Mouse (Mus musculus): ENCODE measurements around the gene Olfr1107. TPM values are rescaled to one million over a fixed set of nuclear protein-coding genes. Genes with fewer than 3 reads are reported as not detected.

Gene Olfr1107
- not detected for polyA plus RNA-seq (2014; fragmentation: Illumina TruSeq; extraction: RNeasy Lipid Tissue Mini Kit (QIAGEN cat#74804); ENCODE audit: low read depth, low replicate concordance)

GRCm38 (mm10) chr2:87075717-87076116 is at the start of gene Olfr1107:
Olfr1107 (minus strand) TSS chr2:87075817.

DNA sequence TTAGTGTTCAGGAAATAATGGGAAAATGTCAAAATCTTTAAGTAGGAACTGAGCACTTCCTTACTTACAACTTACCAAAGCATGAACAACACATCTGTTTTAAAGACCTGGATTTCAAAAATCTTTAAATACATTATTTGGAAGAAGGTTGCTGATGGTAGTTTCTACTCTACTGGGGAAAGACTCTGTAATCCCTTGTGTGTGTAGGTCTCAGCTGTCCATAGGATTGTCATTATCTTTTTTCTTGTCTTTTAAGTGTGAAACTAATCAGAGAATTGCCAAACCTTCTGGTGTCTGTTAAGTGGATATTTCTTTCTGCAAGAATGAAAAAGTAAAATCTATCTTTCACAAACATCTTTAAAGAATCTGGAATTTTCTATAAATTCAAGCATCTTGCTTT is 38.9 kb upstream of the Olfr1107 start, which contains the start of gene Olfr259:
TSS of gene Olfr259 (minus strand) at position 101 of the 400 bp plus-strand sequence.

DNA sequence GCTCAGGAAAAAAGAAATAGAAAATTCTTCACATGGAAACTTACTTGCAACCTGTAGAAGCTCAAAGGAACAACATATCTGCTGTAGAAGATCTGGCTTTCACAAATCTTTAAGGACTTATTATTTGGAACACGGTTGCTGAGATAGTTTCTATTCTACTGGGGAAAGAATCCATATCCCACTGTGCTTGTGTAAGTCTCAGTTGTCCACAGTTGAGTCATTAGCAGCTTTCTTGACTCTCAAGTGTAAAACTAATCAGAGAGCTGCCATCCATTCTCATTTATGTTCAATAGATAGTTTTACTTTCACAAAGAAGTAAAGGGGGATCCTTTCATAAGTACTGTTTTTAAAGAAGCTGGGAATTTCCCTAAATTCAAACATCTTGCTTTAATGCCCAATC is 20.3 kb upstream of the Olfr1107 start, which contains the start of gene Olfr1109:
TSS of gene Olfr1109 (minus strand) at position 101 of the 400 bp plus-strand sequence.

DNA sequence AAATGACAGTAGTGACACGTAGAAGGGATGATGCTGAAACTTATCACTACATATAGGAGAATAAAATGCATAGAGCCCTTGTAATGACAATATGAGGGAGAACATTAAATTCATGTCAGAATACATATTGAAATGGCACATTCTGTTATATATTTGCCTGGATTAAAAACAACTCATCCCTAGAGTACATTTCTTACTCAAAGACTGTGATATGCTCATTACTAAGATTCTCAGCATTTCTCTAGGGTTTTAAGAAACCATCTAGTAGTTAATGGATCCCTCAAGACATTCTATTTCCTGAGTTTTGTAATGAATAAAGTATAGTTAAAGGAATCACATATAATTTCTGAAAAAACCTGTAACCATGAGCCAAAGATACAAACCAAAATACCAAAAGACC is 23.4 kb downstream of the Olfr1107 start, which contains the start of gene Olfr1106:
TSS of gene Olfr1106 (minus strand) at position 101 of the 400 bp plus-strand sequence.

GRCm38 (mm10) chr2:87036431-87036830 is 39.2 kb downstream of the Olfr1107 start, which contains the start of gene Olfr1105:
Olfr1105 (minus strand) TSS chr2:87036531.

GRCm38 (mm10) chr2:87026980-87027379 is 48.6 kb downstream of the Olfr1107 start, which contains the start of gene Olfr1104:
Olfr1104 (minus strand) TSS chr2:87027080.

Other genes with a start within 250 kb of the Olfr1107 start
- gene Olfr1095, start 224.1 kb downstream of the Olfr1107 start, polyA plus RNA-seq (2014; fragmentation: Illumina TruSeq; extraction: RNeasy Lipid Tissue Mini Kit (QIAGEN cat#74804); ENCODE audit: low read depth, low replicate concordance): not detected
- gene Gm13723, start 201.0 kb downstream of the Olfr1107 start, polyA plus RNA-seq (2014; fragmentation: Illumina TruSeq; extraction: RNeasy Lipid Tissue Mini Kit (QIAGEN cat#74804); ENCODE audit: low read depth, low replicate concordance): not detected
- not detected for gene Olfr1097, start 183.6 kb downstream of the Olfr1107 start, polyA plus RNA-seq (2014; fragmentation: Illumina TruSeq; extraction: RNeasy Lipid Tissue Mini Kit (QIAGEN cat#74804); ENCODE audit: low read depth, low replicate concordance)
- gene Olfr1098, start 151.3 kb downstream of the Olfr1107 start, polyA plus RNA-seq (2014; fragmentation: Illumina TruSeq; extraction: RNeasy Lipid Tissue Mini Kit (QIAGEN cat#74804); ENCODE audit: low read depth, low replicate concordance): not detected
- gene Olfr1099, start 115.1 kb downstream of the Olfr1107 start, polyA plus RNA-seq (2014; fragmentation: Illumina TruSeq; extraction: RNeasy Lipid Tissue Mini Kit (QIAGEN cat#74804); ENCODE audit: low read depth, low replicate concordance): not detected
- not detected for gene Olfr1100, start 95.9 kb downstream of the Olfr1107 start, polyA plus RNA-seq (2014; fragmentation: Illumina TruSeq; extraction: RNeasy Lipid Tissue Mini Kit (QIAGEN cat#74804); ENCODE audit: low read depth, low replicate concordance)
- not detected for gene Olfr1101, start 84.6 kb downstream of the Olfr1107 start, polyA plus RNA-seq (2014; fragmentation: Illumina TruSeq; extraction: RNeasy Lipid Tissue Mini Kit (QIAGEN cat#74804); ENCODE audit: low read depth, low replicate concordance)
- gene Olfr1102, start 77.4 kb downstream of the Olfr1107 start, polyA plus RNA-seq (2014; fragmentation: Illumina TruSeq; extraction: RNeasy Lipid Tissue Mini Kit (QIAGEN cat#74804); ENCODE audit: low read depth, low replicate concordance): not detected
- gene Olfr1104, start 48.7 kb downstream of the Olfr1107 start, polyA plus RNA-seq (2014; fragmentation: Illumina TruSeq; extraction: RNeasy Lipid Tissue Mini Kit (QIAGEN cat#74804); ENCODE audit: low read depth, low replicate concordance): not detected
- not detected for gene Olfr1105, start 39.3 kb downstream of the Olfr1107 start, polyA plus RNA-seq (2014; fragmentation: Illumina TruSeq; extraction: RNeasy Lipid Tissue Mini Kit (QIAGEN cat#74804); ENCODE audit: low read depth, low replicate concordance)
- gene Olfr1106, start 23.5 kb downstream of the Olfr1107 start, polyA plus RNA-seq (2014; fragmentation: Illumina TruSeq; extraction: RNeasy Lipid Tissue Mini Kit (QIAGEN cat#74804); ENCODE audit: low read depth, low replicate concordance): not detected
- not detected for gene Olfr1109, start 20.2 kb upstream of the Olfr1107 start, polyA plus RNA-seq (2014; fragmentation: Illumina TruSeq; extraction: RNeasy Lipid Tissue Mini Kit (QIAGEN cat#74804); ENCODE audit: low read depth, low replicate concordance)
- gene Olfr259, start 38.8 kb upstream of the Olfr1107 start, polyA plus RNA-seq (2014; fragmentation: Illumina TruSeq; extraction: RNeasy Lipid Tissue Mini Kit (QIAGEN cat#74804); ENCODE audit: low read depth, low replicate concordance): not detected
- gene Olfr1110, start 64.5 kb upstream of the Olfr1107 start, polyA plus RNA-seq (2014; fragmentation: Illumina TruSeq; extraction: RNeasy Lipid Tissue Mini Kit (QIAGEN cat#74804); ENCODE audit: low read depth, low replicate concordance): not detected
- gene Olfr1111, start 76.8 kb upstream of the Olfr1107 start, polyA plus RNA-seq (2014; fragmentation: Illumina TruSeq; extraction: RNeasy Lipid Tissue Mini Kit (QIAGEN cat#74804); ENCODE audit: low read depth, low replicate concordance): not detected
- not detected for gene Olfr1112, start 112.0 kb upstream of the Olfr1107 start, polyA plus RNA-seq (2014; fragmentation: Illumina TruSeq; extraction: RNeasy Lipid Tissue Mini Kit (QIAGEN cat#74804); ENCODE audit: low read depth, low replicate concordance)
- gene Olfr1113, start 133.2 kb upstream of the Olfr1107 start, polyA plus RNA-seq (2014; fragmentation: Illumina TruSeq; extraction: RNeasy Lipid Tissue Mini Kit (QIAGEN cat#74804); ENCODE audit: low read depth, low replicate concordance): not detected
- not detected for gene Olfr1115, start 172.2 kb upstream of the Olfr1107 start, polyA plus RNA-seq (2014; fragmentation: Illumina TruSeq; extraction: RNeasy Lipid Tissue Mini Kit (QIAGEN cat#74804); ENCODE audit: low read depth, low replicate concordance)
- gene Olfr1116, start 191.7 kb upstream of the Olfr1107 start, polyA plus RNA-seq (2014; fragmentation: Illumina TruSeq; extraction: RNeasy Lipid Tissue Mini Kit (QIAGEN cat#74804); ENCODE audit: low read depth, low replicate concordance): not detected
- gene Olfr1118, start 231.8 kb upstream of the Olfr1107 start, polyA plus RNA-seq (2014; fragmentation: Illumina TruSeq; extraction: RNeasy Lipid Tissue Mini Kit (QIAGEN cat#74804); ENCODE audit: low read depth, low replicate concordance): not detected